Mouse (Mus musculus): ENCODE results near the gene Ddc. TPM values are rescaled to one million over a fixed set of nuclear protein-coding genes. Genes with fewer than 3 reads are reported as not detected.
A peak's percentile ranks its signal among the peaks of the same experiment; 100 is the strongest.

Ddc gene
- polyA plus RNA-seq, 1 experiment from 2014 or later = 9.3 TPM

DNA sequence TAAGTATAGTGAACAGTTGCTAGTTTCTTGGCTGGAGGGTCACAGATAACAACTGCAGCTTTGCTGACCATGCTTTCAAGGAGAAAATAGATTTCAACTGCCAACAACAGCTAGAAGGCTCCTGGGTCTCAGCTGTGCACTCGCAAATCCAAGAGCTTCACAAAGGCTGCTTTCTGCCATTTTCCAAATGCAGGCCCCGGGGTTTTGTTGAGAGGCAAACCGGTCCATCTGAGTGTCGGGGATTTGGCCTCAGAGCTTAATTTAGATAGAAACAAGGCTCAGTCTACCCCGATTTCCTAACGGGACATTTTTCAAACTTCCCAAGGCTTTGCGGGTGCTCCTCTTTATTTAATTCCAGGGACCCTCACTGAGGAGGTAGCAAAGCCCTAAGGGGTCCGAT, 61.7 kb downstream of the Ddc start:
- H3K4me2 ChIP-seq = peak overlapping the region; percentile 79
- H3K27ac ChIP-seq = peak overlapping the region; percentile 80
- peak overlapping the region; percentile 49 for H3K4me3 ChIP-seq
- H3K9ac ChIP-seq = peak overlapping the region; percentile 60
- H3K4me1 ChIP-seq = peaks cover 94% of the 10 kb centered on the region
- H3K9me3 ChIP-seq (replicated peaks) = no peaks in the 10 kb centered on the region
- peaks cover 20% of the 10 kb centered on the region for H3K27me3 ChIP-seq (replicated peaks)
- 6% methylated on average over 8 of the region's 8 CpGs for WGBS (ENCODE audit: insufficient replicate concordance)
- no peak for ATAC-seq
- no peaks in the 10 kb centered on the region for H3K36me3 ChIP-seq

DNA sequence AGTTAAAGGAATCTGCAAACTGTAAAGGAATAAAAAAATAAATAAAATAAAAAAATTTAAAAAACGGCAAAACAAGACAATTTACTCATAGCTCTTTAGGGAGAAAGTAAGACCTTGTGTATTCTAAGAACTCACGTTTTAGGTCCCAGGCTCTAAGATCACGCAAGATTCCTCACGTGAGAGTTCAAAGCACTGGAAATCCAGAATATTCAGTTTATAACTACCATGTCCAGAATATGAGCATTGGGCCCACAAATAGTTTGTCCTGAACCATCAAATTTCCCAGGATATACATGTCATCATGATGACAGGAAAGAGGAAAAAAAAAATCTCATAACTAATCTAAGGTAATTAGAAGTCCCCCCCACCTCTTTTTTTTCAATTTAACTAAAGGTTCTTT, 62.2 kb downstream of the Ddc start:
- H3K9ac ChIP-seq = peak overlapping the region; percentile 60

DNA sequence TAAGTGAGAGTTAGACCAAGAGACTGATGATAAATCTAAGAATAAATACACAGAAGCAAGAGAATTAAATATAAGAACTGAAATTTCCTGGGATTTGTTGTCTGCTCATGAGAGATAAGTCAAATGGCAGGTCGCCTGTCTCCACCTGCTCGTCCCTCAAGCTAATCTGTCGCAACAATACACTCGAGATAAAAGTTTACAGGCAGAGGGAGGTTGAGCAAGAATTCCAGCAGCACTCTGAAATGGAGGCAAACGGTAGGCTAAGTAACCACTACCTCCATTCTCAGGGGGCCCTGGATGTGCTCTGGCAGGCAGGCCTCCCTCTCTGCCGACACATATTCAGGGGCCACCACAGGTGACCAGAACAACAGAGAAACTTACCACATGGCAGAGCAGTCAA, 62.6 kb downstream of the Ddc start:
- H3K4me2 ChIP-seq = peak overlapping the region; percentile 79
- H3K9ac ChIP-seq = peak overlapping the region; percentile 60
- peak overlapping the region; percentile 80 for H3K27ac ChIP-seq
- peaks cover 27% of the 10 kb centered on the region for H3K27me3 ChIP-seq (replicated peaks)
- peak; percentile 67 for ATAC-seq
- no peaks in the 10 kb centered on the region for H3K9me3 ChIP-seq (replicated peaks)
- peaks cover 91% of the 10 kb centered on the region for H3K4me1 ChIP-seq
- no peaks in the 10 kb centered on the region for H3K36me3 ChIP-seq
- peak overlapping the region; percentile 23; the same call in 1 of the 2 replicates for H3K4me3 ChIP-seq
- 7% methylated on average over 6 of the region's 6 CpGs for WGBS (ENCODE audit: insufficient replicate concordance)

More for the DNA sequence above, 62.2 kb downstream of the Ddc start:
- Histone ChIP-seq H3K27me3 (replicated peaks) (peaks cover 23% of the 10 kb centered on the region), H3K4me2 (peak overlapping the region; percentile 79), H3K4me3 (peak overlapping the region; percentile 23; the same call in 1 of the 2 replicates), H3K36me3 (no peaks in the 10 kb centered on the region), H3K4me1 (peaks cover 93% of the 10 kb centered on the region), H3K9me3 (replicated peaks) (no peaks in the 10 kb centered on the region), H3K27ac (peak overlapping the region; percentile 80)
- 45% methylated on average over 4 of the region's 4 CpGs for WGBS (ENCODE audit: insufficient replicate concordance)
- no peak for ATAC-seq

DNA sequence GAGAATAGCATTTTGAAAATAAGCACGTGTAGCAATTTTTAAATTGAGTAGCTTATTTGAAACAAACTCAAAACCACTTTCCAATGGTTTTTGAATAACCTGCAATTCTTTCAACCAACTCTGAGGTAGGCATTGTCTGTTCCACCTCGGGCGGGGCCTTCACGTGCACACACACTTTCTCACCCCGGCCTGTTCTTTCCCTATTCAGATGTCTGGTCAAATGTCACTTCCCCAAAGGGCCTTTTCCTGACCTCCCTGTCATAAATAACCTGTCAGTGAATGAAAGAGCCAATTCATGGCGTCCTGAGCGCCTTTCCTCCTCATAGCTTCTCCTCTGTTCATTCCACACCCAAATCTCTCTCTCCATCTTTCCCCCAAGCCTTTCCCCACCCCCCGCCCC, 64.8 kb downstream of the Ddc start:
- H3K27me3 ChIP-seq (replicated peaks) = peaks cover 44% of the 10 kb centered on the region
- WGBS (ENCODE audit: insufficient replicate concordance) = 38% methylated on average over 8 of the region's 8 CpGs
- H3K4me2 ChIP-seq = no peak overlapping the region
- peaks cover 91% of the 10 kb centered on the region for H3K4me1 ChIP-seq
- no peak overlapping the region for H3K9ac ChIP-seq
- H3K4me3 ChIP-seq = no peak overlapping the region
- no peaks in the 10 kb centered on the region for H3K36me3 ChIP-seq
- peak overlapping the region; percentile 73 for H3K27ac ChIP-seq
- no peak for ATAC-seq
- H3K9me3 ChIP-seq (replicated peaks) = no peaks in the 10 kb centered on the region

DNA sequence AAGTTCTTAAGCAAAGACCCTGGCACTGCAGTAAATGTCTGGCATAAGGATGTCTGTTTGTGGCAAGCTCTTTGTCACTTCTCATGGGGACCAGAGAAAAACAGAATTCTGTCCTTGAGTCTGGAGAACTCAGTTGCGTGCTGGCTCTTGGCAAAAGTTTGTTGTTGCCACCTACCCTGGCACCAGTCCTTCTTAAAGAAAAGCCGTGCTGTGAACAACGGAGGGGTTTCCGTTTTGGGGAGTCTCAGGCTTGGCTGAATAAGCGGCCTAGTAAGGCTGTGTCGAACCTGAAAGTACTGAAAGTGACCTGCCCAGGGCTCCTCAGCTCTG, 65.2 kb downstream of the Ddc start:
- no peak overlapping the region for H3K9ac ChIP-seq
- no peak overlapping the region for H3K4me3 ChIP-seq
- H3K9me3 ChIP-seq (replicated peaks) = no peaks in the 10 kb centered on the region
- H3K27me3 ChIP-seq (replicated peaks) = peaks cover 45% of the 10 kb centered on the region
- no peak overlapping the region for H3K4me2 ChIP-seq
- 39% methylated on average over 6 of the region's 6 CpGs for WGBS (ENCODE audit: insufficient replicate concordance)
- no peaks in the 10 kb centered on the region for H3K36me3 ChIP-seq
- no peak for ATAC-seq
- H3K4me1 ChIP-seq = peaks cover 90% of the 10 kb centered on the region
- H3K27ac ChIP-seq = peak overlapping the region; percentile 73

DNA sequence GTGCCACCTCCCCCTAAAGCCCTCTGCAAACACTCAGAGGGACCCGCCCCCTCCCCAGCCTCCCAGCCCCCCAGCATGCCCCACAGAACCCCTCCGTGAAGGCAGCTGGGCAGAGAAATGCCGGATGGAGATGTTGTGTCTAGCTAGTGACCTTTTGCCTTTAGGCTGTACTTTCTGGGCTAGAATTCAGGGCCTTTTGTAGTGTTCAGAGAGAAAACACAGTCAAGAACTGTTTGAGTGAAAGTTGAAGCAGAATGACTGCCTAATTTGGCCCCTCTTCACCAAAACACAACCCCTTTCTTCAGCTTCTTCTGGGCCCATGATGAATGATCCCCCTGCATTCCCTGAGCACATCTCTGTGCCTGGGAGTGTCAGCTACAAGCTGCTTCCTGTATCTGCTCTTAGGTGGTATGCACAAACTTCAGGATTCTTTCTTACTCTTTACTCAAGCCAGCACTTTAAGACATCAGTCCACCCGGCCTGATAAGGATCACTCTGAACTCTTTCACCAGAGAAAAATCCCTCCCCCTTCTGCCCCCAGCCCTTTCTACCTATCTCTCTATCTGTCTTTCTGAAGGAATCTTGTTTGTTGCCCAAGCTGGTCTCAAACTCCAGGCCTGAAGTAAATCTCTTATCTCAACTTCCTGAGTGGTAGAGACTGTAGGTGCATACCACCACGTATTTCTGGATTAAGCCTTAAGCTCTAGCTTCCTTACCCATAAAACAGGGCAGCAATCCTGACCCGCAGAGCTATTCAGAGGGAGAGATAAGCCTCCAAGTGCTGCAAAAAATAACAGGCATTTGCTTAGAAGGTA, 65.8 kb downstream of the Ddc start:
- H3K9me3 ChIP-seq (replicated peaks) = no peaks in the 10 kb centered on the region
- H3K4me1 ChIP-seq = peaks cover 85% of the 10 kb centered on the region
- ATAC-seq = no peak
- H3K4me2 ChIP-seq = peak overlapping the region; percentile 19; the same call in 1 of the 2 replicates
- no peaks in the 10 kb centered on the region for H3K36me3 ChIP-seq
- H3K4me3 ChIP-seq = no peak overlapping the region
- H3K9ac ChIP-seq = 0 out of 2 replicates have a peak overlapping the region, but pooled peaks have one; percentile 20
- 13% methylated on average over 6 of the region's 6 CpGs for WGBS (ENCODE audit: insufficient replicate concordance)
- peak overlapping the region; percentile 73 for H3K27ac ChIP-seq
- H3K27me3 ChIP-seq (replicated peaks) = peaks cover 50% of the 10 kb centered on the region

DNA sequence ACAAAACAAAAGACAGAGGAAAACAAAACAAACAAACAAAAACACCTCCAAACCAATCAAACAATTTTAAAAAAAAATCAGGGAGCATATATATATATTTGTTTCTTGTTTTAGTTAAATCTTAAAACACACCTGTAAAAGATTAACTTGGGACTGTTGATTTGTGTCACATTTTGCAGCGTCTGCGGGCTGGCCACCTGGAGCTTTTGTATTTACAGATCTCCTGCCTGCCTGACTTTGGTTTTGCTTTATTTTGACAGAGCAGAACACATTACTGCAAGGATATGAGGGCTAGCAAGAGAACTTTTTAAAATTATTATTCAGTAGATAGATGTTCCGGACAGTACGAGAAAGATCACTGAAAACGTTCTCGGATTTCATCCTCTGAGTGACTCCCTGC, 66.4 kb downstream of the Ddc start:
- WGBS (ENCODE audit: insufficient replicate concordance) = 49% methylated on average over 6 of the region's 6 CpGs
- H3K4me3 ChIP-seq = no peak overlapping the region
- no peak for ATAC-seq

DNA sequence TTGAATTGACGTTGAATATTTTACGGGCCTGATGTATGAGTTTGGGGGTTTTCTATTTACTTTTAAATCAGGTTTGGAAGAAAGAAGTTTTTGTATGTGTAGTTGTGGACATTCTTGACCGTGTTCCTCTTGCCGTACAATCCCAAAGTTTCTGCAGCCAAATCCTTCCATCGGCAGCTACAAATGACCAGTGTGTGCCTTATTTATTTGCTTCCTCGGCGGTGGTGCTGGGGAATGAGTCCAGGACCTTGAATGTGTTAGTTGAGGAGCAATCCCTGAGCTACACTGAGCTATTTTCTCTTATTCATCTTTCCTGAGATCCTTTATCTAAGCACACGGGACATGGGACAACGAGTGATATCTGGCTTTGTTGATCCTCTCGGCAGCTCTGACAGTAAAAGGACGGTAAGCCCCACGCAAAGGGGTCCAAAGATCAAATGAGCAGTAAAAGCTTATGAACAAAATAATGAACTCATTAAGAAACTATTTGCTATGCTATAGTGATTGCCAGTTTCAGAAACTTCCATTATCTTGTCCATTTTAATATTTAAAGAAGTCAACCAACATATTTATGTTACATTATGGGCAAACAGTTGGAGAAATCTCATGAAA, 67.0 kb downstream of the Ddc start:
- Histone ChIP-seq H3K27ac (peak overlapping the region; percentile 52; the same call in 1 of the 2 replicates), H3K9me3 (replicated peaks) (no peaks in the 10 kb centered on the region), H3K36me3 (no peaks in the 10 kb centered on the region), H3K4me3 (no peak overlapping the region), H3K4me2 (no peak overlapping the region), H3K9ac (no peak overlapping the region), H3K27me3 (replicated peaks) (peaks cover 56% of the 10 kb centered on the region), H3K4me1 (peaks cover 76% of the 10 kb centered on the region)
- 52% methylated on average over 12 of the region's 12 CpGs for WGBS (ENCODE audit: insufficient replicate concordance)
- no peak for ATAC-seq

More for the DNA sequence above, 66.4 kb downstream of the Ddc start:
- Histone ChIP-seq H3K4me1 (peaks cover 82% of the 10 kb centered on the region), H3K9ac (no peak overlapping the region), H3K27ac (peak overlapping the region; percentile 73), H3K4me2 (peak overlapping the region; percentile 19; the same call in 1 of the 2 replicates), H3K9me3 (replicated peaks) (no peaks in the 10 kb centered on the region), H3K27me3 (replicated peaks) (peaks cover 54% of the 10 kb centered on the region), H3K36me3 (no peaks in the 10 kb centered on the region)

DNA sequence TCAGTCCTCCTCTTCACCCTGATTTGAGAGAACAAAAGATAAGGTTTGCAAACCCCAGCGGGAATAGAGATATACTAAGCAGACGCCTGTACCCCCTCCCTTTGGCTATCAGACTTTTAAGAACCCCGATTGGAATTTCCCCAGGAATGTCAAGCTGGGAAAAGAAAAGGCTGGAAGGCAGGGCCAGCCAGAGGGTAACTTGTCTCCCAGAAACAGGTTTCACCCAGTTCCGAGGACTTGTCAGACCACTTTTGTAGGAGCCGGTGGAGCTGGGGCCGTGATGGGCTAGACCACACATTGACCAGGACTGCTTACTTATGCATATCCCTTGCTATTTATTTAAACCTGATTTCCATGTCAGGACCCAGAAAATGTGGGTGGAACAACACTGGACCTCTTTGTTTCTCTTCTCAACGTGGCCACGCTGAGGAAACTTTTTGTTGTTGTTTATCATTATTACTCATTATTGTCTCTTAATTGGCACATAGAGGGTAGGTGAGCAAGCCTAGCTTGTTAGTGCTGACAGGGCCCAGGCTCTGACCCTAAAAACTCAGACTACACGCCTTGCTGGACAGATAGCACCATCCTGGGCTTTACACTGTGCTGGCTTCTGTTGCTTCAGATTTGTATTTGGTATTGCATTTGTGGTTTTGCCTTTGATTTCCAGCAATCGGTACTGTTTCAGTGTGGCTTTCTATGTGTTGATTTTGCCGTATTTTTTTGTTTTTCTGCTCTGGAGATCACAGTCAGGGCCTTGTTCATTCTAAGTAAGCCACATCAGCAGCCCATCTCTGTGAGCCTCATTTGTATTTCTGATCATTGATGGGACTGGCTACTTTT, 68.6 kb downstream of the Ddc start:
- Histone ChIP-seq H3K9ac (no peak overlapping the region), H3K4me1 (peaks cover 73% of the 10 kb centered on the region), H3K9me3 (replicated peaks) (no peaks in the 10 kb centered on the region), H3K27ac (no peak overlapping the region), H3K4me2 (no peak overlapping the region), H3K27me3 (replicated peaks) (peaks cover 68% of the 10 kb centered on the region), H3K36me3 (no peaks in the 10 kb centered on the region), H3K4me3 (no peak overlapping the region)
- ATAC-seq = no peak
- WGBS (ENCODE audit: insufficient replicate concordance) = 38% methylated on average over 11 of the region's 11 CpGs

DNA sequence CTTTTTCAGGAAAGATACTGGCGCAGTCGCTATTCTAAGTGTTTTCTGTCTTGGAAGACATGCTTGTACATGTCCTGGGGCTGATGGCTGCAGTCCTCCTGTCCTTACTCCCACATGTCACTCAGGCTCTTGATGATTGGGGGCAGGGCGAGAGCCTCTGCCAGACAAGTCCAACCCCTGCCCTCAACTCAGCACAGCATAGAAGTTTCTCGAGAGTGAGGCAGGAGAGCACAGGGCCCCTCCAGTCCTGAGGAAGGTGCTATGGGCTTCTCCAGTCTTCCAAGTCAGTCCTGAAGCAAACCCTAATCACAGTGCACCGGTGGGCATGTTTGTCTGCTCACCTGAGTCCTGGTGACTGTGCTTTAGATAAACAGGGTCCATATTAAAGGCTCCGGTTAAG, 69.2 kb downstream of the Ddc start:
- H3K9ac ChIP-seq = no peak overlapping the region
- no peaks in the 10 kb centered on the region for H3K9me3 ChIP-seq (replicated peaks)
- H3K27ac ChIP-seq = no peak overlapping the region
- no peaks in the 10 kb centered on the region for H3K36me3 ChIP-seq
- H3K4me3 ChIP-seq = no peak overlapping the region
- peaks cover 68% of the 10 kb centered on the region for H3K27me3 ChIP-seq (replicated peaks)
- H3K4me1 ChIP-seq = peaks cover 73% of the 10 kb centered on the region
- WGBS (ENCODE audit: insufficient replicate concordance) = 18% methylated on average over 6 of the region's 6 CpGs
- ATAC-seq = no peak; the same call in 1 of the 2 replicates
- H3K4me2 ChIP-seq = no peak overlapping the region

DNA sequence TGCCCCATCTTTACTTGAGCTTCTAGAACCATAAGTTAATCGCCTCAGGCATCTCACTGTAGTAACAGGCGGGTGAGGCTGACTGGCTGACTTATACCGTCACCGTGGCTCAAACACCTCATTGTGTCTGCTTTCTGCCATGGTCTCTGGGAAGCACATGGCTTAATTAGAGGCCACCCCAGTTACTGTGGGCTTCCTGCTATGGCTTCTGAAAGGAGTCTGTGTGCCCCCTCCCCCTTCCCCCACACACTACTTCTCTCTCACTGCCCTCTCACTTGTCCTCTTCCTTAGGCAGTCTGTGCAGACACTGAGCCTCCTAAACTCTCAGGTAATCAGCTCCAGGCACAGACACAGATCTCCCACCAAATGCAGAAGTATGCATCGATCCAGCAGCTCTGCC, 69.7 kb downstream of the Ddc start:
- Histone ChIP-seq H3K4me3 (no peak overlapping the region), H3K36me3 (no peaks in the 10 kb centered on the region), H3K9ac (no peak overlapping the region), H3K4me2 (no peak overlapping the region), H3K9me3 (replicated peaks) (no peaks in the 10 kb centered on the region), H3K27ac (peak overlapping the region; percentile 40; the same call in 1 of the 2 replicates), H3K4me1 (peaks cover 73% of the 10 kb centered on the region), H3K27me3 (replicated peaks) (peaks cover 68% of the 10 kb centered on the region)
- WGBS (ENCODE audit: insufficient replicate concordance) = 29% methylated on average over 5 of the region's 5 CpGs
- ATAC-seq = no peak

DNA sequence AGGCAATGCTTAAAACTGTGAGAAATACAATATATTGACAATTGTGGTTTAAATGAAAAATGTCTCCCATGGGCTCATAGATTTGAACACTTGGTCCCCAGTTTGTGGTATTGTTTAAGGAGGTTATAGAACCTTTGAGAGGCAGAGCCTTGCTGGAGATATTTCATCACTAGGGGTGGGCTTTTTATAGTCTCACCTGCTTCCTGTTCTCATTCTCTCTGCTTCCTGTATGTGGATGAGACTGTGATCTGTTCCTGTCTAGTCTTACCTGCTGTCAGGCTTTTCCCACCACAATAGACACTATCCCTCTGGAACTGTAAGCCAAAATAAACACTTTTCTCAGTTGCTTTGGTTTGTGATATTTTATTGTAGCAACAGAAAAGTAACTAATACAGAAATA, 71.5 kb downstream of the Ddc start:
- Histone ChIP-seq H3K9me3 (replicated peaks) (no peaks in the 10 kb centered on the region), H3K4me2 (no peak overlapping the region), H3K27ac (no peak overlapping the region), H3K27me3 (replicated peaks) (peaks cover 55% of the 10 kb centered on the region), H3K4me1 (peaks cover 76% of the 10 kb centered on the region), H3K4me3 (no peak overlapping the region), H3K36me3 (no peaks in the 10 kb centered on the region), H3K9ac (no peak overlapping the region)
- no peak for ATAC-seq

All from liver, embryonic 12.5 days (tissue).